Mouse (Mus musculus): ENCODE data around the gene Tbc1d1.

Gene Tbc1d1

GRCm38 (mm10) chr5:64383215-64383614 lies 227.1 kb downstream of the Tbc1d1 start:
- DNase-seq (ENCODE audit: low spot score) = no peak

- no peak for DNase-seq (ENCODE audit: low spot score)
Measured at GRCm38 (mm10) chr5:64384546-64384945, 228.4 kb downstream of the Tbc1d1 start.

GRCm38 (mm10) chr5:64386996-64387395 lies 230.9 kb downstream of the Tbc1d1 start:
- DNase-seq (ENCODE audit: low spot score) = no peak

GRCm38 (mm10) chr5:64389202-64389929 lies 233.3 kb downstream of the Tbc1d1 start:
- DNase-seq (ENCODE audit: low spot score) = peak; percentile 29

DNA sequence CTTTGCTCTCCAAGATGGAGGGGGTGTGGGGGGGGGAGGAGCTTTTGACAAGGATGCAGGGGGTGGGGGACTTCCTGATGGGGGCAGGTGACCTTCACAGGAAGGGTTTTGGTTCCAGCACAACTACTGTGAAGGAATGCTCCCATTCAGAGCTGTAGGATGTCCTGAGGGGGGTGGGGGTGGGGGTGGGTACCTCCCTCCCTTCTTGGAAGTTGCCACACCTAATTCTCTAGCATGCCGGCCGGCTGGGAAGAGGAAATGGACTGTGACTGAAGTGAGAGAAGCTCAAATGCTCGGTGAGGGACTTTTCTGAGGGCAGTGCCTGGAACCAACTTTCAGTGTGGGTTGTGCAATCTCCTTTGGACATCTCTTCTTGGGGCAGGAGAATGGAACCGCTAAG lies 235.2 kb downstream of the Tbc1d1 start:
- no peak for DNase-seq (ENCODE audit: low spot score)

DNA sequence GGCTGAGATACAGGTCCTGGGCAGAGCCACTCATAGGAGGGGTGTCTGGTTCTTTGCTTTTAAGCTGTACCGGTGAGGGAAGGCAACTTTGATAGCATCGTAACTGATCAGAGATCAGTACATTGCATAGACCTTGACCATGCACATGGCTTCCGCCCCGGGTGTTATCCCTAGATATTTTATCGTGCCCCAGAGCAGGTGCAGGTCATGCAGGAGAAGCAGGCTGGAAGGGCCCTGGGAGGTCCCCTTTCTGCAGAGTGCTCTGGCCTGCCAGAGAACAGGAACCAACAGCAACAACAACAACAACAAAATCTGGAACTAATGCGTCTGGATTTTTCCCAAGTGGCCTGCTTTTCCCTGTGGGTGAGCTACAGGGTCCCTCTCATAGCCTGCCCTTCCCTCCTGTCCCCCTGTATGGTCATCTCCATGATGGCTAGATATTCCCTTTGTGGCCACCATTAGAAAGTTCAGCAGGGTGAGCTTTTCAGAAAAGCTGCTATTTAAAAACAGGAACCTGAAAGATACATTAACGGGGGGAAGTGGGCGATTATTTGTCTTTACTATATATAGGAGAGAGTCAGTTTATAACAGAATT lies 236.4 kb downstream of the Tbc1d1 start:
- no peak for DNase-seq (ENCODE audit: low spot score)

- DNase-seq (ENCODE audit: low spot score) = no peak
Measured at GRCm38 (mm10) chr5:64393530-64393929, 237.4 kb downstream of the Tbc1d1 start.

GRCm38 (mm10) chr5:64398155-64398554 lies 242.1 kb downstream of the Tbc1d1 start:
- no peak for DNase-seq (ENCODE audit: low spot score)

DNA sequence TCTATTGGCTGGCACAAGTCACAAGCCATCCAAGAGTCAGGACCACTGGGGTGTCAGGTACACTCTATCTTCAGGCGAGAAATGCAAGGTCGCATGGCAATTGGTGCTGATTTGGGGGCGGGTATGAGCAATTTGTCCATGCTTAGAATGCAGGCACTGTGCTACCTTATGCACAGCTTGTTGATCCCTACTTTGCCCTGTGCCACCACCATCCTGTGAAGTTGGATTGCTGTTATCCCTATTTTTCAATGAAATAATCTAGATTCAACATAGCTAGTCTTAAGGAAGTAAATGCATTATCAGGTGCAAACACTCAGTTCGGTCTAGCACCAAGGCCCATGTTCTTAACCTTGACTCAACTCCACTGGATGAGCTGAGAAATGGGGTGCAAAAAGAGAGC lies 244.6 kb downstream of the Tbc1d1 start:
- DNase-seq (ENCODE audit: low spot score) = no peak
